Mouse (Mus musculus): Measurements from ENCODE around the gene Best3.
"Not testable (repeated sequence)": the region's sequence is repeated elsewhere in the genome, so short reads cannot be mapped to it uniquely, and the experiment has no call there.

The Best3 gene

DNA sequence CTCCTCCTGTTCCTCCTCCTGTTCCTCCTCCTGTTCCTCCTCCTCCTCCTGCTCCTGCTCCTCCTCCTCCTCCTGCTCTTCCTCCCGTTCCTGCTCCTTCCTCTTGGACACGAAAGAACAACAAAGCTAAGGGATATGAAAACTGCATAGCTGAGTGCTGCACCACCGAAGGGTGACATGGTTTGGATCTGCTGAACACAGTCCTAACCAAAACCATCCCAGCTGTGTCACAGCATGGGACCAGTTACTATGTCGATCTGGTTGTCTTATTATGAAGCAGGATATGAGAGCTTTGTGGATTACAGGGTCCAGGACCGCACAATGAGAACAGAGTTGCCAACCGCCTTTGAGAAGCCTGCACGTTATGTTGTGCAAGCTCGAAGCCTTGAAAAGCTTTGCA lies 40.1 kb downstream of the Best3 start:
- no peak for DNase-seq (ENCODE audit: low spot score)

DNA sequence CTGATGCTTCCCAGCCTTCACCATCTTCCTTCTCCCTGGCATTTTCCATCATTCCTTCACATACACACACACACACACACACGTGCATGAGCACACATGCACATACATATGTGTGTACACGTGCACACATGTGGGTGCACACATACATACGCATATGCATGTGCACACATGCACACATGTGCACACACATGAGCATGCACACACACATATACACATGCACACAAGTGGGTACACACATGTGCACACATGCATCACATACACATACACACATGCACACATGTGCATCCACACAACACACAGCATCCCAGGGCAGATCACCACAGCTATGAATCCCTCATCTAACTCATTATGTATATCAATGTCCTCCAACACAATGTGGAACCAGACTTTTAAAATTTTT lies 45.0 kb downstream of the Best3 start:
- DNase-seq (ENCODE audit: low spot score), result no peak

- peak; percentile 93 for DNase-seq (ENCODE audit: low spot score)
These were observed 47.7 kb downstream of the Best3 start for GRCm38 (mm10) chr10:117033785-117034184.

GRCm38 (mm10) chr10:117040355-117040754 lies 54.2 kb downstream of the Best3 start:
- no peak for DNase-seq (ENCODE audit: low spot score)

DNA sequence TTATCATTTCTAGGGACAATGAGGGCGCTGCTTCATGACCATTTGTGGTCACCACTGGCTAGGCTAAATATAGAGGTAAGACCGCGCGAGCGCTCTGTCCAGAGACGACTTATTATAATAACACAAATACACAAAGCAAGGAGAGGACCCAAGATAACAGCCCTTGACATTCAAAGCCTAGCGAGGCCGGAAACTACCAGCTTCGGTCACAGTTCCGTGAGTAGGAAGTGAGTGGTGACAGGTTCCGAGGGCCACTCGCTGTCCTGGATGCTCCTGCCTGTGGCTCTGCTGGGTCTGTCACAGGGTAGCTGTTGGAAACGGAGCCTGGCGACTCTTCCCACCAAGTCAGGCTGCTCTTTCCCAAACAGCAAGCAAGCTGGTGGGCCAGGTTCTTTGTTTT lies 56.2 kb downstream of the Best3 start:
- no peak for DNase-seq (ENCODE audit: low spot score)

GRCm38 (mm10) chr10:117043497-117044166 lies 57.5 kb downstream of the Best3 start:
- DNase-seq (ENCODE audit: low spot score), result not testable (repeated sequence)

GRCm38 (mm10) chr10:117045175-117046056 lies 59.3 kb downstream of the Best3 start, which contains the start of gene Lrrc10:
TSS of gene Lrrc10 (plus strand) at chr10:117045341.
- DNase-seq (ENCODE audit: low spot score), result no peak

DNA sequence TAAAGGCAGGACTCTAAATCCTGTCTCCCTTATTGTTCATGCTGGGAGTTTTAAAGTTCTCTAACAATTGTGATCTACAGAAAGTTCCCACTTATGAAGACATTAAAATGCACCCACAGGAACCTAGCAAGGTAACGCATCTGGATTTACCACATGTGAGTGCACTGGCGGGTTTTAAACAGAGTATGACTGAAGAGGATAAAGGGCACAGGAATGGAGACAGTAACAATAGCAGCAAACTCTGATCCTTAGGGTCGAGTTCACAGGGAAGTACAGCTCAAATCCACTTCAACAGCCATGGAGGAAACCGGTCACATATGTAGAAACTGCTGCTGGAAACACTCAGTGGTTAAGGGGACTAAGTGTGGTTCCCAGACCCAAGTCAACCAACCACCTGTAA lies 63.1 kb downstream of the Best3 start:
- DNase-seq (ENCODE audit: low spot score), result no peak

DNA sequence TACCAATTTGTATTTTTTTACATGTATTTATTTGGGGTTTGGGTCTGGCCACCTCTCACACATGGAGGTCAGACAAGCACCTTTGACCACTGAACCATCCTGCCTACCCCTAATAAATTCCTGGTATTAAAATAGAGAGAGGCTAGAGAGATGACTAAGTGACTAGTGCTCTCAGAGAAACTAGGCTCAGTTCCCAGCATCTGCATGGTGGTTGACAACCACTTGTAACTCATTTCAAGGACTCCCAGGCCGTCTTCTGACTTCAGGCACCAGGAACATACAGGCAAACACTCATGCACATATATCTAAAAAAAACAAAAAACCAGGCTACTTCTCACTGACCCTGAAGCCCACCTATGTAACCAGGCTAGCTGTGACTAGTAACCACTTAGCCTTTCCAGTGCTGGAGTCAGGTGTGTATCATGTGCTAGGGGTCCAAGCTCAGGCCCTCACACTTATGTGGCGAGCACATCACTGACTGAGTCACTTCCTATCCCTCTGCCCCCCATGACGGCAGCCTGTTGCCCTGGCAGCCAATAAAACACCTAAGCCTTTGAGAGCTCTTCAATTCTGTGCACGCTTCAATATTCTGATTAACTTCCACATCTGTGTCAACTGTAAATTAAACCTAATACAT lies 64.0 kb downstream of the Best3 start:
- DNase-seq (ENCODE audit: low spot score), result no peak

DNA sequence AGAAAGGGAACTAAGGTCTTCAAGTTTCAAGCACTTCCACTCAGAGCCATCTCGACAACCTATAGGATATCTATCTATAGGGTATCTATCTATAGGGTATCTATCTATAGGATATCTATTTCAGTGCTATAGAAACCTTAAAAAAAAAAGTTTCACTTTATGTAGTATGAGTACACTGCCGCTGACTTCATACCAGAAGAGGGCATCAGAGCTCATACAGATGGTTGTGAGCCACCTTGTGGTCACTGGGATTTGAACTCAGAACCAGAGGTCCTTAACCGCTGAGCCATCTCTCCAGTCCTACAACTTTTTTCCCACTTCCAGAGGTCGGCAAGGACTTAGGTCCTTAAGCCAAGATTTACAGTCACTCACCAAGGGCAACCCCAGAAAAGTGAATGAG lies 69.6 kb downstream of the Best3 start:
- no peak for DNase-seq (ENCODE audit: low spot score)

DNA sequence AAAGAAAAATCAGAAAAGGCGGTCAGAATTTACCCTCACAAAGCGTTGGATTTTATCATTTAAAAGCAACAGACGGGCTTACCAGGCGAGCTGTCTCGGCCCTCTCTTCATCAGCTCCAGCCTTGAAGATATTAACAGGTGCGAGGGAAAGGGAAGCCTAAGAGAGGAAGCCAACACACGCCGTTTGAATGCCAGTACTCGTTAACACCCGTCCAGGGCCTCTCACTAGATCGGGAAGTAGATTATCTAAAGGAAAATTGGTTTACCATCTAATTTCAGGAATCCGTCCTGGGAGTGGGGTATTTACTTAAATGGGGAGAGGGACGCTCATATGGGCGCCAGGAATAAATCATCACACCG lies 76.8 kb downstream of the Best3 start:
- DNase-seq (ENCODE audit: low spot score), result no peak

- peak; percentile 100 for DNase-seq (ENCODE audit: low spot score)
These were observed 77.3 kb downstream of the Best3 start, which contains the start of gene Cct2 for GRCm38 (mm10) chr10:117063254-117064021. TSS of gene Cct2 (minus strand) at chr10:117063814.

GRCm38 (mm10) chr10:117064076-117064475 lies 78.0 kb downstream of the Best3 start:
- no peak for DNase-seq (ENCODE audit: low spot score)

DNA sequence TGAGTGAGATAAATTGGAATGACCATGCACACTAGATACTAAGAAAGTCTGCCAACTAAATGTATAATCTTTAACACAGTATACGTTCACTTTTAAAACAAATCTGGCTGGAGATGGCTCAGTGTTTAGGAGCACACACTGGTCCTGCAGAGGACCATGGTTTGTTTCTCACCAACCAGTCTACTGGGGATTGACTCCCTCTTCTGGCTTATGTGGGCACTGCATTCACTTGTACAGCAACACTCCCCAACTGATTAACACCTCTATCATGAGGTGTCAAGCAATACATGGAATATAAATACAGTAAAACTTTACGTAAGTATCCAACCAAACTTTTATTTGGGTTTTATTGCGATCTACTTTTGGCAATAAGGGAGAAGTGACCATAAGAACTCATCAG lies 83.0 kb downstream of the Best3 start:
- no peak for DNase-seq (ENCODE audit: low spot score)

GRCm38 (mm10) chr10:117072191-117072888 lies 86.2 kb downstream of the Best3 start:
- DNase-seq (ENCODE audit: low spot score), result no peak

DNA sequence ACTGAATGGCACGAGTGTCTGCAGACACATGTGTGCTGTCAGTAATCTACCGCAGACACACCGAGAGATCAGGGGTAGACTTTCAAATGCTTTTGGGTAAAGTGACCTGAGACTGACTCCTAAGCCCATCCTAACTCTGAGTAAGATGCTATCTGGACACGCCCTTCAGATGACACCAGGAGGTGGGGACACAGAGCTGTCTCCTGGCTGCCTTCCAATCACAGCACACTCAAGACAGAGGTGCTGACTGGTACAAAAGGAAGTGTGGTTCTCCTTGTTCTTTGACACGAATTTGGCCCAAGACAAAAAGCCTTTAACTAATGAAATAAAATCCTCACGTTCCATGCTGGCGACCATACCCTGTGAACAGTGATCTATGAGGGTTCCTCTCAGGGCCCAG lies 87.1 kb downstream of the Best3 start:
- peak; percentile 66 for DNase-seq (ENCODE audit: low spot score)
